Mouse (Mus musculus): ENCODE measurements around the gene Emilin2. TPM values are rescaled to one million over a fixed set of nuclear protein-coding genes. Genes with fewer than 3 reads are reported as not detected.

Gene Emilin2
- polyA plus RNA-seq, 1 experiment: 2.6 TPM

DNA sequence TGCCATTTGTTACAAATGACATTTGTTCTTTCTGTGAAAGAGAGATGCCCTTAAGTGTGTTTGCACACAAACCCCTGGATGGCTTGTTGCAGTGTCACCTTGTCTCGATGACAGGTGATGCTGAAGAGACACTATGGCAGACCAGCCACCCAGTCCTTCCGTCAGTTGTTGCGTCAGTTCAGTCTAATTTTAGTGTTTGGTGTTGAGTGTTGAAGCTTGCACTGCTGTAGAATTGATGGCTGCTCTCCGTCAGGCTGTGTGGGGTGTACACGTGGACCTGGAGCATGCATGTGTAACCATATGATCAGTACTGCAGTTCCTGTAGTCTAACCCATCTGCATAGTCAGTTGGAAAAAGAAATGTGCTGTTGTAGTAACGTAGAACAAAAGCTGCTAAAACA is 62.8 kb downstream of the Emilin2 start:
- 90% methylated on average over 6 of the region's 6 CpGs for WGBS
- no peak for TF ChIP-seq POLR2A (IDR thresholded peaks at IDR 0.05; ENCODE audit: low read depth, low read length)
- TF ChIP-seq CTCF (conservative IDR thresholded peaks at IDR 0.05; ENCODE audit: insufficient read depth, insufficient read length, low read depth, low read length): no peak
- H3K27ac ChIP-seq (ENCODE audit: insufficient read depth, low read depth, low read length): no peak overlapping the region
- no peaks in the 10 kb centered on the region for H3K27me3 ChIP-seq (replicated peaks; ENCODE audit: control insufficient read depth, insufficient read depth, low read length)
- H3K4me1 ChIP-seq (ENCODE audit: control insufficient read depth, insufficient read depth, low read length): peaks cover 4% of the 10 kb centered on the region
- H3K36me3 ChIP-seq (ENCODE audit: control insufficient read depth, insufficient read depth, low read length): peaks cover 9% of the 10 kb centered on the region
- DNase-seq: no peak
- no peak overlapping the region for H3K4me3 ChIP-seq (ENCODE audit: insufficient read depth, low read depth, low read length)

DNA sequence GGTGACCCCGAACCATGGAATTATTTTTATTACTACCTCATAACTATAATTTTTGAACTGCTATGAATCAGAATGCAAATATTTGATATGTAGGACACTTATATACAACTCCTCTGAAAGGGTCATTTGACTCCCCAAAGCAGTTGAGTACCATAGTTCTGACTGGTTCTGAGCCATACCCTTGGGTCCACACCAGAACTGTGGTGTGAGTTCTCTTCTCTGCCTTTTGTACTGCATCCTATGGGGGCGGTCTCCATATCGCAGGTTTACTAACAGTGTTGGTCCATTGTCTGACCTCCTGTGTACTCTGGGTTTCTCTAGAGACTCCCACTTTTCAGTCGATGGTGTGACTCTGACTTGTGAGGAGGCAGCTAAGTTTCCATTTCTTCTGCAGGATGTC is 65.8 kb downstream of the Emilin2 start:
- DNase-seq: no peak
- no peak for TF ChIP-seq CTCF (conservative IDR thresholded peaks at IDR 0.05; ENCODE audit: insufficient read depth, insufficient read length, low read depth, low read length)
- TF ChIP-seq POLR2A (IDR thresholded peaks at IDR 0.05; ENCODE audit: low read depth, low read length): no peak
- H3K4me1 ChIP-seq (ENCODE audit: control insufficient read depth, insufficient read depth, low read length): no peaks in the 10 kb centered on the region; the same call in 1 of the 2 replicates
- H3K27me3 ChIP-seq (replicated peaks; ENCODE audit: control insufficient read depth, insufficient read depth, low read length): no peaks in the 10 kb centered on the region
- H3K27ac ChIP-seq (ENCODE audit: insufficient read depth, low read depth, low read length): no peak overlapping the region
- no peak overlapping the region for H3K4me3 ChIP-seq (ENCODE audit: insufficient read depth, low read depth, low read length)
- peaks cover 13% of the 10 kb centered on the region for H3K36me3 ChIP-seq (ENCODE audit: control insufficient read depth, insufficient read depth, low read length)
- 89% methylated on average over 4 of the region's 4 CpGs for WGBS

DNA sequence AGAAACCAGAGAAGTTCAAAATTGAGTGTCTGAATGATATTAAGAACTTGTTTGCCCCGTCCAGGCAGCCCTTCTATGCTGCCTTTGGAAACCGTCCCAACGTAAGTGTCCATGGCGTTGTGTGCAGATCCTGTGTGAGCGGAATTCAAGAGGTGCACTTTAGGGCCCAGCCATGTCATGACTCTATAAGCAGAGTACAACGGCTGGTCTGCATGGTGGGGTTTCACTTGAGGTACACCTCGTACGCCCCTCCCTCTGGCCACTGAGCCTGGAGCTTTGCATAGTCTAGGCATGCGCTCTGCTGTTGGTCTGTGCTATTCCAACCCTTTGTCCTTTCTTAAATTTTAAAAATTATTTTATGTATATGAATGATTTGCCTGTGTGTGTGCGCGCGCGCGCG is 66.6 kb downstream of the Emilin2 start:
- TF ChIP-seq POLR2A (IDR thresholded peaks at IDR 0.05; ENCODE audit: low read depth, low read length) (no peak), CTCF (conservative IDR thresholded peaks at IDR 0.05; ENCODE audit: insufficient read depth, insufficient read length, low read depth, low read length) (no peak)
- WGBS: 95% methylated on average over 15 of the region's 15 CpGs
- peaks cover 13% of the 10 kb centered on the region for H3K36me3 ChIP-seq (ENCODE audit: control insufficient read depth, insufficient read depth, low read length)

DNA sequence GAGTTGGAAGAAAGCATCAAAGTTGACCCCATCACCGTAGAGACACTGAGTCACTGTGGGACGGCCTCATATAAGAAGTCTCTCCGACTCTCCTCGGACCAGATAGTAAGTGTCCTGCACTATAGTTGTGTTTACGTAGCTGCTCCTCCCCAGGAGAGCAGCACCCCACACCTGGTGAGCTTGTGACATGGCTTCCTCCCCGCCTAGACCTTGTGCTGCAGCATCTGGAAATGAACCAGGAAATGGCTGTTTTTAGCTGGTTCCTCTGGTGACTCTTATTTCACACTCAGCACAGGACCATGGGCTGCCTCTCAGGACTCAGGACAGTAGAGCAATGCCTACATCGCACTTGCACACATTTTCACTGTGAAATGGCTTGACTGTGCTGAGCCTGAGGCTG is 69.1 kb downstream of the Emilin2 start:
- H3K27ac ChIP-seq (ENCODE audit: insufficient read depth, low read depth, low read length): no peak overlapping the region
- H3K4me1 ChIP-seq (ENCODE audit: control insufficient read depth, insufficient read depth, low read length): no peaks in the 10 kb centered on the region
- no peak for TF ChIP-seq CTCF (conservative IDR thresholded peaks at IDR 0.05; ENCODE audit: insufficient read depth, insufficient read length, low read depth, low read length)
- TF ChIP-seq POLR2A (IDR thresholded peaks at IDR 0.05; ENCODE audit: low read depth, low read length): no peak
- no peaks in the 10 kb centered on the region for H3K27me3 ChIP-seq (replicated peaks; ENCODE audit: control insufficient read depth, insufficient read depth, low read length)
- WGBS: 93% methylated on average over 7 of the region's 7 CpGs
- peaks cover 8% of the 10 kb centered on the region for H3K36me3 ChIP-seq (ENCODE audit: control insufficient read depth, insufficient read depth, low read length)
- DNase-seq: no peak
- H3K4me3 ChIP-seq (ENCODE audit: insufficient read depth, low read depth, low read length): no peak overlapping the region

More for the DNA sequence above, 66.6 kb downstream of the Emilin2 start:
- Histone ChIP-seq H3K27me3 (replicated peaks; ENCODE audit: control insufficient read depth, insufficient read depth, low read length) (no peaks in the 10 kb centered on the region), H3K27ac (ENCODE audit: insufficient read depth, low read depth, low read length) (no peak overlapping the region), H3K4me1 (ENCODE audit: control insufficient read depth, insufficient read depth, low read length) (no peaks in the 10 kb centered on the region; the same call in 1 of the 2 replicates), H3K4me3 (ENCODE audit: insufficient read depth, low read depth, low read length) (no peak overlapping the region)
- no peak for DNase-seq

DNA sequence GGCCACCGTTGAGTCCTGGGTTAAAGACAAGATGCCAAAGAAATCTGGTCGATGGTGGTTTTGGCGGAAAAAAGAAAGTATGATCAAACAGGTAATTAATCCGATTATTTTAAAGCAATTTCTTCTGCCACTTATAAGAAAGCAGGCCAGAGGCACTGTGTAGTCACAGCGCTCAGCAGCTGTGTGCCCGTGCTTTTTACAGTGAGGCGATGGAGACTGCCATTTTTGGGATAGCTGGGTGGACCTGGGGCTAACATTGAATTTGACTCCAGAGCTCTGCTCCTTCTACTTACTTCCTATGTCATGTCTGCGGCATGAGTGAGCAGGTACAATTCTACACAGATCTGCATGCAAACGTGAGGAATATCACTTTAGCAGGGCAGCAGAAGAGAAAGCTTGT is 71.0 kb downstream of the Emilin2 start:
- TF ChIP-seq CTCF (conservative IDR thresholded peaks at IDR 0.05; ENCODE audit: insufficient read depth, insufficient read length, low read depth, low read length) (no peak), POLR2A (IDR thresholded peaks at IDR 0.05; ENCODE audit: low read depth, low read length) (no peak)
- no peak for DNase-seq
- no peak overlapping the region for H3K4me3 ChIP-seq (ENCODE audit: insufficient read depth, low read depth, low read length)
- H3K27ac ChIP-seq (ENCODE audit: insufficient read depth, low read depth, low read length): no peak overlapping the region
- no peaks in the 10 kb centered on the region for H3K27me3 ChIP-seq (replicated peaks; ENCODE audit: control insufficient read depth, insufficient read depth, low read length)
- peaks cover 5% of the 10 kb centered on the region for H3K36me3 ChIP-seq (ENCODE audit: control insufficient read depth, insufficient read depth, low read length)
- WGBS: 87% methylated on average over 9 of the region's 9 CpGs
- H3K4me1 ChIP-seq (ENCODE audit: control insufficient read depth, insufficient read depth, low read length): no peaks in the 10 kb centered on the region

DNA sequence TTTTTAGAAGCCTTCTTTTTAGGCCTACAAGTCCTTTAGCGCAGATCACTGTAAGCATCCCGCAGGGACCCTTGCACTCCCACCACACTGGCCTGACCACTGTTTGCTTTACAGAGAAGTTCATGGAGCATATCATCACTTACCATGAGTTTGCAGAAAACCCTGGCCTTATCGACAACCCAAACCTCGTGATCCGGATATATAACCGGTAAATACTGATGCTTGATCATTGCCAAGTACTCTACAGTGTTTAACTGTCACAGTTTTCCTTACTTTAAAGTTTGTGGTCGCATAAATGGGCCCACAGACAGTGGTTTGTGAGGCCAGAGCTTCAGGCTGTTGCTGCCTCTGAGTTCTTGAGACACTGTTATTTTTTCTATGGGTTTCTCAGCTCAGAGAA is 73.3 kb downstream of the Emilin2 start:
- no peak overlapping the region for H3K27ac ChIP-seq (ENCODE audit: insufficient read depth, low read depth, low read length)
- H3K36me3 ChIP-seq (ENCODE audit: control insufficient read depth, insufficient read depth, low read length): peaks cover 4% of the 10 kb centered on the region
- no peaks in the 10 kb centered on the region for H3K27me3 ChIP-seq (replicated peaks; ENCODE audit: control insufficient read depth, insufficient read depth, low read length)
- TF ChIP-seq POLR2A (IDR thresholded peaks at IDR 0.05; ENCODE audit: low read depth, low read length) (no peak), CTCF (conservative IDR thresholded peaks at IDR 0.05; ENCODE audit: insufficient read depth, insufficient read length, low read depth, low read length) (no peak)
- DNase-seq: no peak
- WGBS: 95% methylated on average over 7 of the region's 7 CpGs
- no peaks in the 10 kb centered on the region for H3K4me1 ChIP-seq (ENCODE audit: control insufficient read depth, insufficient read depth, low read length)
- H3K4me3 ChIP-seq (ENCODE audit: insufficient read depth, low read depth, low read length): no peak overlapping the region

DNA sequence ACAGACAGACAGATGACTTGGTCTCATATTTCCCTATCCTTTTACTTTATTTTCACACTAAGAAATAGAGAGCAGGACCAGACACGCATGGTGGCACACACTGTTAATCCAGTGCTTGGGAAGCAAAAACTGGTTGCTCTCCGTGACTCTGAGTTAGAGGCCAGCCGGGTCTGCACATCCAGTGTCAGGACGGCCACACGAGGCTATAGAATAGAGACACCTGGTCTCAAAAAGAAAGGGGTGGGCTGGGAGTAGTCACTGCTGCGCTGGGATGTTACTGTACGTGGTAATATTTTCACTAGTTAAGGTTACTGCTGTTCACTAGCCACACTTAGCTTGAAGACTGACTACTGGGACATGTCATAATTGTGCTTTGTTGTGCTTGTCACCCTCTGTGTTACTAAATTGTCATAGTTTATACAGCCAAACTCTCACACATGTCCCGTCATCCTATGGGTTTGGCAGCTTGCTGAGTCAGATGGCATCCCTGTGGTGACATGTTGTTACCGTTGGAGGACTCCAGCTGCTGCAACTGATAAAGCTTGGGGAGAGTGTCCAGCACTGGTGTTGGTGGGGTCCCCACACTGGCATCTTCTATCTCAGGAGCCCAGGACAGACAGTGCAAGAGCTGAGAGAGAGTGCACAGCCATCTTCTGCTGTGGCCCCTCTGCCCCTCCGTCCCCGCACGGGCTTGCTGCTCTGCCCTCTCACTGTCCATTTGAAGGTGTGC is 76.4 kb downstream of the Emilin2 start:
- DNase-seq: no peak
- Histone ChIP-seq H3K4me3 (ENCODE audit: insufficient read depth, low read depth, low read length) (no peak overlapping the region), H3K4me1 (ENCODE audit: control insufficient read depth, insufficient read depth, low read length) (no peaks in the 10 kb centered on the region; the same call in 1 of the 2 replicates), H3K27ac (ENCODE audit: insufficient read depth, low read depth, low read length) (no peak overlapping the region), H3K36me3 (ENCODE audit: control insufficient read depth, insufficient read depth, low read length) (peaks cover 9% of the 10 kb centered on the region), H3K27me3 (replicated peaks; ENCODE audit: control insufficient read depth, insufficient read depth, low read length) (no peaks in the 10 kb centered on the region)
- TF ChIP-seq POLR2A (IDR thresholded peaks at IDR 0.05; ENCODE audit: low read depth, low read length) (no peak), CTCF (conservative IDR thresholded peaks at IDR 0.05; ENCODE audit: insufficient read depth, insufficient read length, low read depth, low read length) (no peak)
- WGBS: 84% methylated on average over 12 of the region's 12 CpGs

Measured in kidney, adult 2 months (tissue).